Mouse (Mus musculus) MN1 (cell line): Measurements from ENCODE around the gene Hlf.

Experiments used
- DNase-seq: peaks from one replicate; pipeline ENCODE4 v3.0.0-alpha.2; 2016; ENCODE audit warnings: low spot score

Gene Hlf

DNA sequence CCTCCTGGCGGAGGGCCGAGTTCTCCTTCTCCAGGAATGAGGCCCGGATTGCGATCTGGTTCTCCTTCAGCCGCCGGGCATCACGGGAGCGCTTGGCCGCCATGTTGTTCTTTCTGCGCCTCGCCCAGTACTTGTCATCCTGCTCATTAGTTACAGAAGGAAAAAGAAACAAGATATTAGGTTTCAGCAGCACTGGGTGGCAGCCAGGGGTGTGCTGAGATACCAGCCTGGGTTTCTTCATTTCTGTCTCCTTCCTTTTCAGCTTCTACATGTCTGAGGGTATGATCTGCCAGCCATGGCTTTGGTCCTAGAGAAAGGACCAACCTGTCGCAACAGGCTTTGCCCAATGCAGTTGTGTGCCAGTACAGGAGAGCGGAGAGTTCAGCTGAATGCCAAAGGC lies 49.9 kb downstream of the Hlf start:
- DNase-seq: no peak

- peak; percentile 40 for DNase-seq
Measured at GRCm38 (mm10) chr11:90334816-90335215, 55.9 kb downstream of the Hlf start.

DNA sequence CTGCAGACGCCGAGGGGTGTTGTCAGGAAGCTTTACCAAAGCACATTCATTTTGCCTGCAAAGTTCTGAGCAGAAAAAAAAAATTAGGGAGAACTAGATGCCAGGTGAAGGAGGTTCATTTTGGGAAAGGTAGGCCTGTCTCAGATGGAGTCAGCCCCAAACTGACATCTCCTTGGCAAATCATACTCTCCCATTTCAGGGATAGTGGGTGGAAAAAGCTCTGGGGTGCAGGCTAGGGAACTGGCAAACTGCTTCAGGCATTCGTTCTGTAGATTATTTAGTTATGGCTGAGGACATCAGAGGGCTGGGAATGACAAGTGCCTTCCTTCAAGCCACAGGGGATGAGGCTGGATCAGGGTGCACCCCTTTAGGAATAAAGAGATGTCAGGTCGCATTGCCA lies 58.0 kb downstream of the Hlf start:
- DNase-seq: no peak

DNA sequence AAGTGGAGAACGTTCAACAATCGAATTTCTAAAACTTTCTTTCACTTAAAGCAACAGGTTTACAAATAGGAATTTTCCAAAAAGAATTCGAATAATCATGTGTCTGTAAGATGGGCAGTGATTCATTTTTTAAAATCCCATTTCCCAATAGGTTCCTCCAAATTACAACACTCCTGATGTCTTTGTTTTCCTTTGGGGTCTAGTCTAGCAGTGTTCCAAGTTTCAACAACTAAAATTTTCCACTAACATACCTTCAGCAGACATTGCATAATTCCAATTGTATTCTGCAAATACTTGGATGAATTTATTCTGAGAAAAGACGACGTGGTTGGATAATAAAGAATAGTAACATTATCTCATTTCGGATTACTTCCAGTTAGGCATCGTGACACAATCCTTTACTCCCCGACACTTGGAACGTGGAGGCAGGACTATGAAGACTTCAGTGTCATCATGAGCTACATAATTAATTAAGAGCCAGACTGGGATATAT lies 60.4 kb downstream of the Hlf start:
- DNase-seq: no peak

DNA sequence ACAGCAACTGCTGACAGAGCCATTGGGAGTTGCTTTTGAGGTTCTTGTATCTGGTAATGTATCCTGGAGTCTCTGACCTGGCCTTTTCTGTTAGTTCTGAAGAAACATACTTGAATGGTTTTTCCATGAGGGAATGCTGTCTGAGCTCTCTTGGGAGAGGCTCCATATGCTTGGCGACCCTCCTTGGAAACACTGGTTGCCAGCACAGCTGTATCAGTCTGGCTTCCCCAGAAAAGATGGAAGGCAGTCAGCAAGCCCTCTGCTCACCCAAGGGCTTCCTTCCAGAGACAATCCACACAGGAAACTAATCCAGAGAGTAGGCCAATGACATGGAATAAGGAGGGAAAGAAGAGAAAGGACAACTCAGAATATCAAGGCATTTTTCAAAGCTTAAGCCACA lies 63.9 kb downstream of the Hlf start:
- DNase-seq: no peak

GRCm38 (mm10) chr11:90326146-90326545 lies 64.5 kb downstream of the Hlf start:
- DNase-seq: no peak

DNA sequence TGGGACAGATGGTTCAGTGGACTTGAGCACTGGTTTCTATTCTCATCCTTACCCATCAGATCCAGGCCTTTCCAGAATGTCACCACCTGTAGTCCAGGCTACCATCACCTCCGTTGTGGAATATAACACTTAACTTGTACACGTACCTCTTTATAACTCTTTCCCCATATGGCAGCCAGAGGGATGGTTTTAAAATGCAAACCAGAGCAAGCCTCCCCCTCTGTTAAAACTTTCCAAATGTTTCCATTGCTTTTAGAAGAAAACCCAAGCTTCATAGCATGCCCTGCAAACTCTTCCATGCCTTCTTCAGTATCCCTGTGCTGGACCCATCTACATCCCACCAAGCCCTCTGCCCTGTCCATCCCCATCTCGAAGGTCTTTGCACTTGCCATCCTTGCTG lies 66.1 kb downstream of the Hlf start:
- no peak for DNase-seq

GRCm38 (mm10) chr11:90320922-90321321 lies 69.8 kb downstream of the Hlf start:
- DNase-seq: no peak

GRCm38 (mm10) chr11:90317482-90317881 lies 73.2 kb downstream of the Hlf start:
- peak; percentile 40 for DNase-seq

GRCm38 (mm10) chr11:90314606-90315005 lies 76.1 kb downstream of the Hlf start:
- no peak for DNase-seq

- peak; percentile 62 for DNase-seq
Measured at GRCm38 (mm10) chr11:90306993-90307392, 83.7 kb downstream of the Hlf start.

- DNase-seq: no peak
Measured at GRCm38 (mm10) chr11:90306067-90306466, 84.6 kb downstream of the Hlf start.

DNA sequence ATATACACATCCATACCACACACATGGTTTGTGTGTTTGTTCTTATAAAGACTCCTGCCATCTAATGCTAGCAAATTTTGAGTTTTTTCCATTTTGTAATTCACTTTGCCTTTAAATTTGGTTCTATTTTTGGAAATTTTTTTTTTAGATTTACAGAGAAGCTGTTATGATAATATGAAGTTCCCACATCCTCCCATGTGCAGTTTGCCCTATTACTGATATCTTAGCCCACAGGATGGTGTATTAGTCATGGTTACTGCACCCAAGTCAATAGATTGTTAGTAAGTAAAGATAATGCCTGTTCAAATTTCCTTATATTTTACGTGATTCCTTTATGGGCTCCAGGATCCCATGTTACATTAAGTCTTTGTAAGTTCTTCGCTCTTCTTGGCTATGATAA lies 96.1 kb downstream of the Hlf start:
- no peak for DNase-seq

DNA sequence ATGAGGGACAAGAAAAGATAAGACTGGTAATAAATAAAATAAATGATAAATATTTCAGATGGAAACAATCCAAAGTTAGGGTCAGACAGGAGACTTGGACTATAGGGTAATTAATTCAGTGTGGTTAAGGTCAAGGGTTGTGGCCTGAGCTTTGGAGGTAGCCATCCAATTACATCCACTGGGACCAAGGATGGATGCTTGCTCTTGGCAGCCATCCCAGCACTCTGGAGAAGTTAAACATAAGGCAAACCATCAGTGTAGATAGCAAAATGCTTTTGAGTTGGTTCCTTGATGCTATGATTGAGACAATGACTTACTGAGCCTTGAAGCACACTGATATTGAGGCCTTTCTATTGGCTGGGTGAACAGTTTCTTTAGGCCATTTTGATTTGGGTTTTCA lies 97.9 kb downstream of the Hlf start:
- DNase-seq: no peak

DNA sequence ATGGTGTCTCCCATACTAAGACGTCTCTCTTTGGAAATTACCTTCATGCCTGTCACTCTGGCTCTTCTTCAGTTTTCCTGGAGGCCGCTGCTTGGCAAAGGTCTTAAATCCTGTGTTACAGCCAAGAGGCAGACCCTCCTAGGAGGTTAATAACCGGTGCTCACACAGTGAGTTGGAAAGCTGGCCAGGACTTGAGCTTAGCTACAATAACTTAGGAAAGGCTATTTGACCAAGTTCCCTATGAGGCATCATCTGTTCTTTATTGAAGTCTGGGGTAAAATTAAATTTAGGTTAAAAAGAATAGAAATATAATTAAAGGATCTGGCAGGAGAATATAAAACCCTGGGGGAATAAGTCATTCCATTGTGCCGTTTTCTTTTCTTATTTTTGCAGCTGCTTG lies 99.5 kb downstream of the Hlf start:
- no peak for DNase-seq

DNA sequence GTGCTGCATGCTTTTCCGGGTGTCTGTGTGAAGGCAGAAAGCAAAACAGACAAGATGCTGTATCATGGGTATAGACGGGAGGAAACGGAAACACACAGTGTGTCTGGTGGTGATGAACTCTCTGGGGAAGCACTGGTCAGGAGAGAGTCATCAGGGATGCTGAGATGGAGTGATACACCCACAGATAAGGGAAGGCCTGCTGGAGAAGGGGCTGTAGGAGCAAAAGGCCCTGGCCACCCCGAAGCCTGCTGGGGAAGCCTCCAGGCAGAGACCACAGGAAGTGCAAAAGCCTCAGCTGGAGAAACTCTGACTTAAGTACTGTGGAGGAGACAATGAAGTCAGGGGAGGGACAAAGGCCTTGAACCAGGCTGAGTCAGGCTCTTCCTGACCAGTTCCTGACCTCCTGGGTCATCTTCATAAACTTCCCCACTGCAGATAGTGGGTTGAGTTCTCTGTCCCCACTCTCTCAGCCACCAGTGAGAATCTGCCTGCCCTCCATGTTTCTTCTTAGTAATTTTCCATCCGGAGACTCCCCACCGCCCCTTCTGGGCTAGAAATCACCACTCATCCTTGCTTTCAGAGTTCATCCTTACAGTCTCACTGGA lies 104.0 kb downstream of the Hlf start:
- DNase-seq: no peak
